Mouse (Mus musculus) gastrocnemius, adult 8-10 months (tissue): Measurements from ENCODE around the gene Slc17a9. TPM values are rescaled to one million over a fixed set of nuclear protein-coding genes. Genes with fewer than 3 reads are reported as not detected.

ENCODE experiments used
- DNase-seq, 2 experiments: peaks; one replicate each; pipeline ENCODE4 v3.0.0; 2022; ENCODE audit warnings: low spot score in 2 of 2
- total RNA-seq, 4 experiments: library from RNA; stranded (reverse); gene quantifications; 2 replicates each; pipeline ENCODE4 v1.2.4; 2022

Slc17a9 gene
- total RNA-seq, 4 experiments from 2014 or later, result 0.25 TPM; not detected in 3

GRCm38 (mm10) chr2:180754976-180755688 lies 30.1 kb downstream of the Slc17a9 start:
- DNase-seq, result no peak

GRCm38 (mm10) chr2:180755896-180756295 lies 30.8 kb downstream of the Slc17a9 start:
- no peak for DNase-seq

GRCm38 (mm10) chr2:180756786-180757185 lies 31.7 kb downstream of the Slc17a9 start:
- DNase-seq, result no peak

GRCm38 (mm10) chr2:180758513-180759263 lies 33.6 kb downstream of the Slc17a9 start:
- DNase-seq, result no peak

GRCm38 (mm10) chr2:180764986-180765385 lies 39.9 kb downstream of the Slc17a9 start:
- DNase-seq, result peak; percentile 32 to 44

GRCm38 (mm10) chr2:180765713-180766112 lies 40.6 kb downstream of the Slc17a9 start:
- no peak for DNase-seq

- no peak for DNase-seq
Measured at GRCm38 (mm10) chr2:180775223-180775622, 50.2 kb downstream of the Slc17a9 start.

- DNase-seq, result no peak
Measured at GRCm38 (mm10) chr2:180775641-180776040, 50.6 kb downstream of the Slc17a9 start.

GRCm38 (mm10) chr2:180776793-180777192 lies 51.7 kb downstream of the Slc17a9 start, which contains the start of gene Bhlhe23:
Bhlhe23 (minus strand) TSS chr2:180776900.
- DNase-seq, result no peak

- no peak for DNase-seq
Measured at GRCm38 (mm10) chr2:180779226-180780104, 54.4 kb downstream of the Slc17a9 start.

GRCm38 (mm10) chr2:180780282-180780681 lies 55.2 kb downstream of the Slc17a9 start:
- no peak for DNase-seq

- no peak for DNase-seq
Measured at GRCm38 (mm10) chr2:180786732-180787131, 61.7 kb downstream of the Slc17a9 start.

GRCm38 (mm10) chr2:180787566-180788232 lies 62.6 kb downstream of the Slc17a9 start:
- no peak for DNase-seq

- peak in 1 of 2 experiments; percentile 24 for DNase-seq
Measured at GRCm38 (mm10) chr2:180788386-180788785, 63.3 kb downstream of the Slc17a9 start.

- no peak for DNase-seq
Measured at GRCm38 (mm10) chr2:180788843-180789242, 63.8 kb downstream of the Slc17a9 start.

GRCm38 (mm10) chr2:180791674-180792073 lies 66.6 kb downstream of the Slc17a9 start:
- peak in 1 of 2 experiments; percentile 14 for DNase-seq

Other genes starting within 250 kb of the Slc17a9 start
- gene Ntsr1, start 225.3 kb upstream of the Slc17a9 start, total RNA-seq, result under 1 TPM in 1 of 4 experiments, not detected in 3; 0.11 TPM
- gene Mrgbp, start 144.0 kb upstream of the Slc17a9 start, total RNA-seq, result 1 to 10 TPM; 3.6 to 5.1 (median 4.7) TPM
- gene Ogfr, start 136.0 kb upstream of the Slc17a9 start, total RNA-seq, result 10 to 100 TPM; 21.3 to 24.7 (median 22.3) TPM
- under 1 TPM in 1 of 4 experiments, not detected in 3; 0.11 TPM for gene Col9a3, start 127.5 kb upstream of the Slc17a9 start, total RNA-seq
- gene Tcfl5, start 82.6 kb upstream of the Slc17a9 start, total RNA-seq, result not detected
- gene Dido1, start 15.3 kb upstream of the Slc17a9 start, total RNA-seq, result 10 to 100 TPM; 13.2 to 17.8 (median 14.6) TPM
- gene Gid8, start 15.1 kb upstream of the Slc17a9 start, total RNA-seq, result 10 to 100 TPM; 33.7 to 41.1 (median 34.8) TPM
- gene Bhlhe23, start 51.6 kb downstream of the Slc17a9 start, total RNA-seq, result not detected
- gene Ythdf1, start 195.7 kb downstream of the Slc17a9 start, total RNA-seq, result 10 to 100 TPM; 35.2 to 43.3 (median 38.5) TPM
- gene Birc7, start 203.8 kb downstream of the Slc17a9 start, total RNA-seq, result not detected
- 1 to 10 TPM in 1 of 4 experiments, not detected in 3; 1.4 TPM for gene Nkain4, start 229.4 kb downstream of the Slc17a9 start, total RNA-seq
- gene Arfgap1, start 242.0 kb downstream of the Slc17a9 start, total RNA-seq, result 10 to 100 TPM; 31.7 to 34.2 (median 33.0) TPM